Mouse (Mus musculus) testis, adult 2 months (tissue): Measurements from ENCODE around the gene P2ry10b.

Source experiments
- CTCF ChIP-seq: fragments of 200-500 bp; IDR thresholded peaks from 2 replicates; pipeline ENCODE4 v1.5.1; 2012; ENCODE audit warnings: low read depth, mild to moderate bottlenecking, inconsistent platforms, low read length, moderate library complexity; ENCODE audit not compliant: control insufficient read depth, insufficient read depth, insufficient replicate concordance
- POLR2A ChIP-seq: fragments of 200-500 bp; IDR thresholded peaks from 2 replicates; pipeline ENCODE4 v1.6.1; 2012; ENCODE audit warnings: low read depth, mild to moderate bottlenecking, inconsistent platforms, low read length, moderate library complexity; ENCODE audit not compliant: control insufficient read depth

GRCm38 (mm10) chrX:107178742-107179141 lies 30.0 kb downstream of the P2ry10b start:
- TF ChIP-seq POLR2A, result no peak
- no peak for TF ChIP-seq CTCF
